Mouse (Mus musculus) embryonic fibroblast, embryonic 13.5 days (primary cell): ENCODE measurements around the gene Eps8. TPM values are rescaled to one million over a fixed set of nuclear protein-coding genes. Genes with fewer than 3 reads are reported as not detected.
A peak's percentile ranks its signal among the peaks of the same experiment; 100 is the strongest.

Experiments
- H3K27ac ChIP-seq: 2 replicates; pipeline ENCODE4 v1.5.1; 2012; ENCODE audit warnings: low read length, control low read depth, inconsistent platforms; ENCODE audit not compliant: insufficient read depth
- H3K4me1 ChIP-seq: 2 replicates; pipeline ENCODE4 v1.6.1; 2011; ENCODE audit warnings: low read length; ENCODE audit not compliant: control insufficient read depth, insufficient read depth
- H3K4me3 ChIP-seq: 2 replicates; pipeline ENCODE4 v1.5.1; 2011; ENCODE audit warnings: mild to moderate bottlenecking, control low read depth, low read length; ENCODE audit not compliant: insufficient read depth
- CTCF ChIP-seq: IDR thresholded peaks from 2 replicates; pipeline ENCODE4 v1.5.1; 2011; ENCODE audit warnings: mild to moderate bottlenecking, control low read depth, low read length, moderate library complexity, borderline replicate concordance; ENCODE audit not compliant: insufficient read depth
- POLR2A ChIP-seq: IDR thresholded peaks from 2 replicates; pipeline ENCODE4 v1.6.1; 2011; ENCODE audit warnings: low read depth, mild to moderate bottlenecking, control low read depth, low read length, moderate library complexity
- polyA plus RNA-seq: library from polyadenylated mRNA; stranded (reverse); fragments of >200 nt; gene quantifications from 2 replicates; pipeline ENCODE4 v1.2.4, GENCODE M21; 2011; ENCODE audit warnings: low read depth; ENCODE audit not compliant: missing spikeins, insufficient read length

Gene Eps8
- polyA plus RNA-seq, 1 experiment, result 48.4 TPM

- TF ChIP-seq CTCF (no peak), POLR2A (no peak)
- Histone ChIP-seq H3K4me3 (no peak overlapping the region), H3K27ac (no peak overlapping the region), H3K4me1 (peaks cover 17% of the 10 kb centered on the region)
Observed at GRCm38 (mm10) chr6:137545341-137545740, 109.3 kb downstream of the Eps8 start.

GRCm38 (mm10) chr6:137542231-137543152 lies 112.2 kb downstream of the Eps8 start:
- TF ChIP-seq CTCF, result no peak
- TF ChIP-seq POLR2A, result no peak
- Histone ChIP-seq H3K4me1 (peaks cover 21% of the 10 kb centered on the region), H3K4me3 (no peak overlapping the region), H3K27ac (peak overlapping the region; percentile 25)

GRCm38 (mm10) chr6:137541216-137542176 lies 113.2 kb downstream of the Eps8 start:
- Histone ChIP-seq H3K4me3 (no peak overlapping the region), H3K27ac (no peak overlapping the region), H3K4me1 (peaks cover 21% of the 10 kb centered on the region)
- no peak for TF ChIP-seq POLR2A
- no peak for TF ChIP-seq CTCF

GRCm38 (mm10) chr6:137540800-137541199 lies 113.9 kb downstream of the Eps8 start:
- Histone ChIP-seq H3K27ac (no peak overlapping the region), H3K4me1 (peaks cover 21% of the 10 kb centered on the region), H3K4me3 (no peak overlapping the region)
- TF ChIP-seq CTCF (no peak), POLR2A (no peak)

GRCm38 (mm10) chr6:137540346-137540745 lies 114.3 kb downstream of the Eps8 start:
- H3K4me3 ChIP-seq, result no peak overlapping the region
- TF ChIP-seq POLR2A (no peak), CTCF (no peak)
- H3K4me1 ChIP-seq, result peaks cover 21% of the 10 kb centered on the region
- H3K27ac ChIP-seq, result no peak overlapping the region

GRCm38 (mm10) chr6:137539219-137539618 lies 115.5 kb downstream of the Eps8 start:
- Histone ChIP-seq H3K4me3 (no peak overlapping the region), H3K27ac (no peak overlapping the region), H3K4me1 (peaks cover 21% of the 10 kb centered on the region)
- no peak for TF ChIP-seq CTCF
- no peak for TF ChIP-seq POLR2A

GRCm38 (mm10) chr6:137532758-137533157 lies 121.9 kb downstream of the Eps8 start:
- H3K27ac ChIP-seq, result no peak overlapping the region
- no peaks in the 10 kb centered on the region for H3K4me1 ChIP-seq
- no peak overlapping the region for H3K4me3 ChIP-seq
- TF ChIP-seq POLR2A (no peak), CTCF (no peak)

GRCm38 (mm10) chr6:137525769-137526168 lies 128.9 kb downstream of the Eps8 start:
- no peak for TF ChIP-seq CTCF
- H3K4me3 ChIP-seq, result no peak overlapping the region
- no peak overlapping the region for H3K27ac ChIP-seq
- peaks cover 1% of the 10 kb centered on the region; the same call in 1 of the 2 replicates for H3K4me1 ChIP-seq

- H3K27ac ChIP-seq, result peak overlapping the region; percentile 90
- H3K4me1 ChIP-seq, result peaks cover 11% of the 10 kb centered on the region
- TF ChIP-seq CTCF, result no peak
- TF ChIP-seq POLR2A, result no peak
- no peak overlapping the region for H3K4me3 ChIP-seq
Observed at GRCm38 (mm10) chr6:137520343-137520704, 134.4 kb downstream of the Eps8 start.
